Mouse (Mus musculus): ENCODE data around the gene Uts2b. TPM values are rescaled to one million over a fixed set of nuclear protein-coding genes. Genes with fewer than 3 reads are reported as not detected.

The Uts2b gene
- polyA plus RNA-seq (2012; rRNA removed) = not detected in 2 replicates

- H3K27me3 ChIP-seq (ENCODE audit: control insufficient read depth, insufficient read depth, low read length) = no peaks in the 10 kb centered on the region
- 72% methylated on average over 8 of the region's 8 CpGs for WGBS
- no peak within 1 kb of the TSS for H3K27ac ChIP-seq (ENCODE audit: insufficient read depth, low read depth, low read length)
- no peak within 1 kb of the TSS for H3K4me3 ChIP-seq (ENCODE audit: low read depth, low read length)
- TF ChIP-seq CTCF (IDR thresholded peaks at IDR 0.05; ENCODE audit: extremely low read depth, insufficient read length, insufficient replicate concordance, low read depth, low read length) = no peak
- no peak for TF ChIP-seq POLR2A (IDR thresholded peaks at IDR 0.05; ENCODE audit: low read depth, low read length)
- peaks cover 5% of the 10 kb centered on the region; the same call in 1 of the 2 replicates for H3K4me1 ChIP-seq (ENCODE audit: control insufficient read depth, insufficient read depth, insufficient read length, low read length)
- no peaks in the 10 kb centered on the region for H3K36me3 ChIP-seq (ENCODE audit: control insufficient read depth, insufficient read depth, low read length)
Observed at GRCm38 (mm10) chr16:27370191-27370590, at the start of gene Uts2b. Uts2b (minus strand) TSS chr16:27370239.

- TF ChIP-seq CTCF (IDR thresholded peaks at IDR 0.05; ENCODE audit: extremely low read depth, insufficient read length, insufficient replicate concordance, low read depth, low read length) (no peak), POLR2A (IDR thresholded peaks at IDR 0.05; ENCODE audit: low read depth, low read length) (no peak)
- peaks cover 58% of the 10 kb centered on the region for H3K36me3 ChIP-seq (ENCODE audit: control insufficient read depth, insufficient read depth, low read length)
- no peak overlapping the region for H3K27ac ChIP-seq (ENCODE audit: insufficient read depth, low read depth, low read length)
- H3K4me3 ChIP-seq (ENCODE audit: low read depth, low read length) = no peak overlapping the region
- 88% methylated on average over 3 of the region's 3 CpGs for WGBS
- H3K27me3 ChIP-seq (ENCODE audit: control insufficient read depth, insufficient read depth, low read length) = no peaks in the 10 kb centered on the region
- no peaks in the 10 kb centered on the region for H3K4me1 ChIP-seq (ENCODE audit: control insufficient read depth, insufficient read depth, insufficient read length, low read length)
Observed at GRCm38 (mm10) chr16:27417632-27418031, 47.6 kb upstream of the Uts2b start.

DNA sequence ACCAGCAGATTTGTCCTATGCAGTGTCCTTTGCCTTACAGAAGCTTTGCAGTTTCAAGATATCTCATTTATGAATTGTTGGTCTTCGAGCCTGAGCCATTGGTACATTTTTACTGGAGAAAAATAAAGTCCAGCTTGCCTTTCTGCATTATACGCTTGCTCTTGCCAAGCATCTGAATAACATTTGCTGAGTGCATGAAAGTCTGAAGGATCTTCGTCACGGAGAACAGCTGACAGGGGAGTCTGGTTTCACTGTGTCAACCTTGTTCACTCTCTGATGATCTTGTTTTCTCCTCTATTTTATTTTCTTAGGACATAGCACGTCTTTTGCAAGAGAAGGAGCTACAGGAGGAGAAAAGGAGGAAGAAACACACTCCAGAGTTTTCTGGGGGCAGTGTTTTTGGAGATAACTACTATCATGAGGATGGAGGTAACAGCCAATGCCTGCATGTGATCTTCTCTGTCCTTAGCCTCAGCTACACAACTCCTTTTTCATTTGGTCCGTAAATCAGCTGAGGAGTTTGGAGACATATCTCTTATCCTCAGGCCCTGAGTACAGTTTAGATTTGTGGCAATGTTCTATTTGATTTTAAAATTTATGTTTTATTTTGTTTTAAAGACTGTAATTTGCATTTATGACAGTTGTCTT lies 47.0 kb upstream of the Uts2b start:
- 95% methylated on average over 6 of the region's 6 CpGs for WGBS
- H3K27ac ChIP-seq (ENCODE audit: insufficient read depth, low read depth, low read length) = no peak overlapping the region
- TF ChIP-seq CTCF (IDR thresholded peaks at IDR 0.05; ENCODE audit: extremely low read depth, insufficient read length, insufficient replicate concordance, low read depth, low read length) (no peak), POLR2A (IDR thresholded peaks at IDR 0.05; ENCODE audit: low read depth, low read length) (no peak)
- H3K36me3 ChIP-seq (ENCODE audit: control insufficient read depth, insufficient read depth, low read length) = peaks cover 53% of the 10 kb centered on the region
- no peaks in the 10 kb centered on the region for H3K4me1 ChIP-seq (ENCODE audit: control insufficient read depth, insufficient read depth, insufficient read length, low read length)
- no peaks in the 10 kb centered on the region for H3K27me3 ChIP-seq (ENCODE audit: control insufficient read depth, insufficient read depth, low read length)
- no peak overlapping the region for H3K4me3 ChIP-seq (ENCODE audit: low read depth, low read length)

GRCm38 (mm10) chr16:27404107-27404506 lies 34.1 kb upstream of the Uts2b start:
- no peaks in the 10 kb centered on the region for H3K4me1 ChIP-seq (ENCODE audit: control insufficient read depth, insufficient read depth, insufficient read length, low read length)
- no peaks in the 10 kb centered on the region for H3K27me3 ChIP-seq (ENCODE audit: control insufficient read depth, insufficient read depth, low read length)
- no peak overlapping the region for H3K27ac ChIP-seq (ENCODE audit: insufficient read depth, low read depth, low read length)
- H3K36me3 ChIP-seq (ENCODE audit: control insufficient read depth, insufficient read depth, low read length) = peaks cover 14% of the 10 kb centered on the region
- no peak overlapping the region for H3K4me3 ChIP-seq (ENCODE audit: low read depth, low read length)
- TF ChIP-seq CTCF (IDR thresholded peaks at IDR 0.05; ENCODE audit: extremely low read depth, insufficient read length, insufficient replicate concordance, low read depth, low read length) (no peak), POLR2A (IDR thresholded peaks at IDR 0.05; ENCODE audit: low read depth, low read length) (no peak)

DNA sequence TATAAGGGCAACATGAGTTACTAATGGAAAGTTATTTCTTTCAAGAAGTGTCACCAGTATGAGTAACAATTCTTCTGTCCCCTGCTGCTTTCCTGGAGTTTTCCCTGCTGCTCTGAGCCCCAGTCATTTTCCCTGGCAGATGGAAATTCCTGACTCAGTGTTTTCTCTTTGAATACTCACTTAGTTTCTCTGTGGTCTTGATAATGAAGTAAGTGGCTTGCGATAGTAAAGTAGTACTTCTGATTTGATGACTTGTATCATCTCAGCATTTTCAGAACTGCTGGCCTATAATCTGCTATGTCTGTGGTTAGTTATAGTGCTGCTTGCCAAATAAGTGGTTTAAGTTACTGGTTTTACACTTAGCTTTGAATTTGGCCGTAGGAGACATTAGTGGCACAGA lies 31.5 kb upstream of the Uts2b start:
- Histone ChIP-seq H3K27me3 (ENCODE audit: control insufficient read depth, insufficient read depth, low read length) (no peaks in the 10 kb centered on the region), H3K27ac (ENCODE audit: insufficient read depth, low read depth, low read length) (no peak overlapping the region), H3K36me3 (ENCODE audit: control insufficient read depth, insufficient read depth, low read length) (peaks cover 5% of the 10 kb centered on the region), H3K4me1 (ENCODE audit: control insufficient read depth, insufficient read depth, insufficient read length, low read length) (no peaks in the 10 kb centered on the region; the same call in 1 of the 2 replicates), H3K4me3 (ENCODE audit: low read depth, low read length) (no peak overlapping the region)
- TF ChIP-seq CTCF (IDR thresholded peaks at IDR 0.05; ENCODE audit: extremely low read depth, insufficient read length, insufficient replicate concordance, low read depth, low read length) (no peak), POLR2A (IDR thresholded peaks at IDR 0.05; ENCODE audit: low read depth, low read length) (no peak)
- 75% methylated on average over 2 of the region's 2 CpGs for WGBS

- H3K4me1 ChIP-seq (ENCODE audit: control insufficient read depth, insufficient read depth, insufficient read length, low read length) = no peaks in the 10 kb centered on the region; the same call in 1 of the 2 replicates
- TF ChIP-seq CTCF (IDR thresholded peaks at IDR 0.05; ENCODE audit: extremely low read depth, insufficient read length, insufficient replicate concordance, low read depth, low read length) (no peak), POLR2A (IDR thresholded peaks at IDR 0.05; ENCODE audit: low read depth, low read length) (no peak)
- no peaks in the 10 kb centered on the region; the same call in 1 of the 2 replicates for H3K36me3 ChIP-seq (ENCODE audit: control insufficient read depth, insufficient read depth, low read length)
- WGBS = 84% methylated on average over 6 of the region's 6 CpGs
- no peak overlapping the region for H3K27ac ChIP-seq (ENCODE audit: insufficient read depth, low read depth, low read length)
- no peak overlapping the region for H3K4me3 ChIP-seq (ENCODE audit: low read depth, low read length)
- no peaks in the 10 kb centered on the region for H3K27me3 ChIP-seq (ENCODE audit: control insufficient read depth, insufficient read depth, low read length)
Observed at GRCm38 (mm10) chr16:27399719-27400253, 29.7 kb upstream of the Uts2b start.

- TF ChIP-seq CTCF (IDR thresholded peaks at IDR 0.05; ENCODE audit: extremely low read depth, insufficient read length, insufficient replicate concordance, low read depth, low read length) = no peak
- no peak for TF ChIP-seq POLR2A (IDR thresholded peaks at IDR 0.05; ENCODE audit: low read depth, low read length)
- H3K27ac ChIP-seq (ENCODE audit: insufficient read depth, low read depth, low read length) = no peak overlapping the region
- no peak overlapping the region for H3K4me3 ChIP-seq (ENCODE audit: low read depth, low read length)
- no peaks in the 10 kb centered on the region; the same call in 1 of the 2 replicates for H3K36me3 ChIP-seq (ENCODE audit: control insufficient read depth, insufficient read depth, low read length)
- no peaks in the 10 kb centered on the region for H3K27me3 ChIP-seq (ENCODE audit: control insufficient read depth, insufficient read depth, low read length)
- H3K4me1 ChIP-seq (ENCODE audit: control insufficient read depth, insufficient read depth, insufficient read length, low read length) = no peaks in the 10 kb centered on the region; the same call in 1 of the 2 replicates
- 85% methylated on average over 3 of the region's 3 CpGs for WGBS
Observed at GRCm38 (mm10) chr16:27399026-27399718, 29.1 kb upstream of the Uts2b start.

Measured in small intestine, adult 2 months (tissue).